In genomic region chr5:49368636-49369423, GRCm38 (mm10) we compare ENCODE assay signal across 8 mouse cellular contexts.
DNase-seq lines count a peak whose midpoint lies in the region; ATAC-seq and TF ChIP-seq lines count a peak whose summit lies in the region.

No protein-coding gene starts in this region.

- TF ChIP-seq POLR2A in liver, adult 2 months (IDR thresholded peaks at IDR 0.05; ENCODE audit: extremely low read depth, insufficient read depth, low read length): no peak
- no peak for TF ChIP-seq POLR2A in limb, embryonic 14.5 days (IDR thresholded peaks at IDR 0.05; ENCODE audit: borderline replicate concordance, extremely low read depth, insufficient read depth, insufficient read length)

- no peak overlapping the region for H3K4me2 ChIP-seq in liver, embryonic 11.5 days
- no peak overlapping the region for H3K4me2 ChIP-seq in limb, embryonic 14.5 days (replicated peaks; ENCODE audit: low read depth, low read length, severe bottlenecking)

- H3K79me2 ChIP-seq in liver, adult 2 months (ENCODE audit: control insufficient read depth, insufficient read depth, low read length): no peaks in the 10 kb centered on the region

- H3K27me3 ChIP-seq in liver, adult 2 months (ENCODE audit: control insufficient read depth, insufficient read depth, low read length): no peaks in the 10 kb centered on the region
- no peaks in the 10 kb centered on the region for H3K27me3 ChIP-seq in liver, embryonic 11.5 days (replicated peaks; ENCODE audit: control insufficient read depth, insufficient read depth, low read length)
- no peaks in the 10 kb centered on the region for H3K27me3 ChIP-seq in limb, embryonic 14.5 days (ENCODE audit: control insufficient read depth, insufficient read depth, low read length)

- intact Hi-C loops in gastrocnemius, postnatal 36 days (cut with DNase I): loop anchor here (10.0 kb wide), 1 partner anchor 596 kb away; no protein-coding TSS in a partner anchor

- TF ChIP-seq CTCF in liver, adult 2 months (IDR thresholded peaks at IDR 0.05; ENCODE audit: low read depth, low read length): peak; percentile 46; the same call in 1 of the 2 replicates

- no peaks in the 10 kb centered on the region for H3K36me3 ChIP-seq in liver, adult 2 months (ENCODE audit: control insufficient read depth, insufficient read depth, low read length)
- H3K36me3 ChIP-seq in liver, embryonic 11.5 days (ENCODE audit: control insufficient read depth, insufficient read depth, low read length): no peaks in the 10 kb centered on the region
- H3K36me3 ChIP-seq in limb, embryonic 14.5 days (ENCODE audit: control insufficient read depth, insufficient read depth, low read length): no peaks in the 10 kb centered on the region

- H3K4me1 ChIP-seq in liver, adult 2 months (ENCODE audit: control insufficient read depth, insufficient read depth, low read length): no peaks in the 10 kb centered on the region
- no peaks in the 10 kb centered on the region for H3K4me1 ChIP-seq in liver, embryonic 11.5 days (replicated peaks; ENCODE audit: control insufficient read depth, insufficient read depth, low read length)
- H3K4me1 ChIP-seq in limb, embryonic 14.5 days (ENCODE audit: control insufficient read depth, insufficient read depth, low read length): no peaks in the 10 kb centered on the region

- no peak overlapping the region for H3K9ac ChIP-seq in liver, adult 2 months (ENCODE audit: low read depth, low read length)
- no peak overlapping the region for H3K9ac ChIP-seq in liver, embryonic 11.5 days (ENCODE audit: low read depth, low read length)
- no peak overlapping the region for H3K9ac ChIP-seq in limb, embryonic 14.5 days (ENCODE audit: low read depth, low read length, severe bottlenecking)

- WGBS in liver, adult 2 months: 42% methylated on average over 13 of the region's 13 CpGs
- WGBS in liver, embryonic 11.5 days: 50% methylated on average over 13 of the region's 13 CpGs
- 46% methylated on average over 13 of the region's 13 CpGs for WGBS in limb, embryonic 14.5 days

- H3K27ac ChIP-seq in liver, adult 2 months (replicated peaks; ENCODE audit: insufficient read depth, low read depth, low read length): no peak overlapping the region
- no peak overlapping the region for H3K27ac ChIP-seq in liver, embryonic 11.5 days (ENCODE audit: low read depth, low read length)
- H3K27ac ChIP-seq in limb, embryonic 14.5 days (replicated peaks; ENCODE audit: low read depth, low read length): no peak overlapping the region

- no peaks in the 10 kb centered on the region for H3K9me3 ChIP-seq in liver, embryonic 11.5 days (ENCODE audit: control insufficient read depth, low read length)
- H3K9me3 ChIP-seq in limb, embryonic 14.5 days (ENCODE audit: control insufficient read depth, low read length): no peaks in the 10 kb centered on the region

- ATAC-seq in liver, embryonic 11.5 days (replicated peaks; ENCODE audit: low FRiP score): no peak
- ATAC-seq in limb, embryonic 14.5 days (ENCODE audit: low FRiP score, low read depth): no peak
- ATAC-seq in monocyte, adult 5-6 weeks (replicated peaks; ENCODE audit: insufficient number of reproducible peaks, low FRiP score, low TSS enrichment, poor library complexity, severe bottlenecking): no peak

- no peak overlapping the region for H3K4me3 ChIP-seq in liver, adult 2 months (ENCODE audit: insufficient read depth, low read depth, low read length)
- H3K4me3 ChIP-seq in liver, embryonic 11.5 days (ENCODE audit: low read depth, low read length): no peak overlapping the region
- H3K4me3 ChIP-seq in limb, embryonic 14.5 days (replicated peaks; ENCODE audit: low read length): no peak overlapping the region

- DNase-seq in cerebellum, adult 18-20 months: peak; percentile 41 to 53
- no peak for DNase-seq in cerebellum, adult 11-12 months
- DNase-seq in liver, adult 2 months (ENCODE audit: extremely low read depth, low read depth, low spot score): peak; percentile 46
- DNase-seq in liver, embryonic 11.5 days (ENCODE audit: low spot score): no peak
- DNase-seq in embryo, embryonic 11 days: peak; percentile 66
- DNase-seq in limb, embryonic 14.5 days (ENCODE audit: low spot score): peak; percentile 56
- no peak for DNase-seq in gastrocnemius, postnatal 36 days

Comparison
In these comparisons a context has a peak if more than half of its experiments do, and no peak if none do; other contexts are left out.
1. DNase-seq: peak in cerebellum, adult 18-20 months (2 of 2), liver, adult 2 months (single experiment), embryo, embryonic 11 days (single experiment) and limb, embryonic 14.5 days (single experiment); none in cerebellum, adult 11-12 months (single experiment), liver, embryonic 11.5 days (single experiment) and gastrocnemius, postnatal 36 days (0 of 2).